Mouse (Mus musculus) hindbrain, postnatal 0 days (tissue): ENCODE measurements at regions not wholly inside any gene's neighbourhood (a gene's known extent, or its start where the extent isn't known, plus 50 kb on each side); places are given as distances from the start of the nearest gene placed in this dataset.

ENCODE experiments used
- ATAC-seq: fragments of 200-750 bp; cut with Nextera tagmentation; 2 replicates; pipeline ENCODE4 v1.8.0; 2017; ENCODE audit warnings: mild to moderate bottlenecking, moderate TSS enrichment, moderate library complexity
- DNase-seq: peaks from one replicate; pipeline ENCODE4 v3.0.0-alpha.2; 2015; ENCODE audit warnings: low spot score
- H3K27ac ChIP-seq: fragments of 300-500 bp; sonication (generic); 2 replicates; pipeline ENCODE4 v1.5.1; 2014; ENCODE audit warnings: mild to moderate bottlenecking
- H3K27me3 ChIP-seq: fragments of 300-500 bp; sonication (generic); 2 replicates; pipeline ENCODE4 v1.6.1; 2014; ENCODE audit warnings: low read length, mixed read lengths; ENCODE audit not compliant: insufficient read depth
- H3K36me3 ChIP-seq: fragments of 300-500 bp; sonication (generic); 2 replicates; pipeline ENCODE4 v1.6.1; 2014; ENCODE audit warnings: low read length, mixed read lengths; ENCODE audit not compliant: insufficient read depth
- H3K4me1 ChIP-seq: fragments of 300-500 bp; sonication (generic); 2 replicates; pipeline ENCODE4 v1.6.1; 2014; ENCODE audit warnings: antibody characterized with exemption, low read length, mixed read lengths; ENCODE audit not compliant: insufficient read depth
- H3K4me2 ChIP-seq: fragments of 300-500 bp; sonication (generic); 2 replicates; pipeline ENCODE4 v1.6.1; 2014; ENCODE audit warnings: low read depth, mild to moderate bottlenecking, low read length, moderate library complexity, mixed read lengths
- H3K4me3 ChIP-seq: fragments of 300-500 bp; sonication (generic); 2 replicates; pipeline ENCODE4 v1.5.1; 2014; ENCODE audit warnings: low read length
- H3K9ac ChIP-seq: fragments of 300-500 bp; sonication (generic); replicated peaks from 2 replicates; pipeline ENCODE4 v1.6.1; 2014; ENCODE audit warnings: mild to moderate bottlenecking, low read length, moderate library complexity, mixed read lengths
- H3K9me3 ChIP-seq: fragments of 300-500 bp; sonication (generic); 2 replicates; pipeline ENCODE4 v1.6.1; 2016; ENCODE audit warnings: low read length, mixed read lengths
- CTCF ChIP-seq: IDR thresholded peaks from 2 replicates; pipeline ENCODE4 v1.5.1; 2016; ENCODE audit warnings: antibody characterized with exemption, control low read depth, low read depth
- WGBS: fragments of 180-500 bp; shearing (Covaris S2); extraction: QIAGEN DNeasy Blood & Tissue Kit; methylation state at CpG from one replicate; pipeline ENCODE4 v1.1.7; 2014; 5-methylcytosine and 5-hydroxymethylcytosine counted together

- no peak for ATAC-seq
Measured at GRCm38 (mm10) chr5:64504507-64504906, 298.7 kb upstream of the Klf3 start.

DNA sequence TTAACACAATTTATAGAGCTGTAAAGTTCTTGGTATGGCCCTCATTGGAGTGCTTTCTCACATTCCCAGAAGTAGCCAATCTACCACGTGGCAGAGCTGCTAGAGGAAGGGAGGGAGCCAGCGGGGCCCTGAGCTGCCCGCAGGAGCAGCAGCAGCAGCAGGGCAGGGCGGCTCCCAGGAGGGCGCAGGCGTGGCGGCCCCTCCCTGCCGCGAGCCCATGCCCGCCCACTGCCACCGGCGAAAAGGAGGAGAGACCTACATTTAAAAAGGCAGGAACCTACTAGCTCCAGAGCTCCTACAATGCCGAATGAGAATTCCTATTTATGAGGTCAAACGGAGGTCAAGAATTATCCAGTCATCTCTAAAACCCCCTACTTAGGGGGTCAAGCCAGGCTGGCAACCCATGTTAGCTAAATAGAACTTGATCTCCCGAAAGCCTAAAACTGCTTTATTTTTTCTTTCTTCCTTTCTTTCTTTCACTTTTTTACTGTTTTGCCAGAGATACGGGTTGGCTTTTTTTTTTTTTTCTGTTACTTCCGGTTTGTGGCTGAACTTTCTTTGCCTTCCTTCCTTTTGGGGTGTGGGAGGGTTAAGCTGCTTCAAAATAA is 297.9 kb upstream of the Klf3 start:
- Histone ChIP-seq H3K9me3 (no peaks in the 10 kb centered on the region), H3K4me2 (peak overlapping the region; percentile 66), H3K9ac (no peak overlapping the region), H3K27me3 (no peaks in the 10 kb centered on the region), H3K4me1 (peaks cover 9% of the 10 kb centered on the region), H3K27ac (no peak overlapping the region), H3K4me3 (peak overlapping the region; percentile 32), H3K36me3 (no peaks in the 10 kb centered on the region)
- ATAC-seq (0 out of 2 replicates have a peak, but pooled peaks have one; percentile 48), DNase-seq (peak; percentile 23)
- WGBS = 3% methylated on average over 17 of the region's 17 CpGs
- no peak for TF ChIP-seq CTCF

More at GRCm38 (mm10) chr5:64504507-64504906, 298.7 kb upstream of the Klf3 start:
- Histone ChIP-seq H3K4me1 (peaks cover 9% of the 10 kb centered on the region), H3K27ac (no peak overlapping the region), H3K9me3 (no peaks in the 10 kb centered on the region), H3K9ac (no peak overlapping the region), H3K36me3 (no peaks in the 10 kb centered on the region), H3K4me2 (no peak overlapping the region), H3K4me3 (no peak overlapping the region), H3K27me3 (no peaks in the 10 kb centered on the region)
- no peak for TF ChIP-seq CTCF
- 51% methylated on average over 6 of the region's 6 CpGs for whole genome bisulfite sequencing
- DNase-seq = no peak

DNA sequence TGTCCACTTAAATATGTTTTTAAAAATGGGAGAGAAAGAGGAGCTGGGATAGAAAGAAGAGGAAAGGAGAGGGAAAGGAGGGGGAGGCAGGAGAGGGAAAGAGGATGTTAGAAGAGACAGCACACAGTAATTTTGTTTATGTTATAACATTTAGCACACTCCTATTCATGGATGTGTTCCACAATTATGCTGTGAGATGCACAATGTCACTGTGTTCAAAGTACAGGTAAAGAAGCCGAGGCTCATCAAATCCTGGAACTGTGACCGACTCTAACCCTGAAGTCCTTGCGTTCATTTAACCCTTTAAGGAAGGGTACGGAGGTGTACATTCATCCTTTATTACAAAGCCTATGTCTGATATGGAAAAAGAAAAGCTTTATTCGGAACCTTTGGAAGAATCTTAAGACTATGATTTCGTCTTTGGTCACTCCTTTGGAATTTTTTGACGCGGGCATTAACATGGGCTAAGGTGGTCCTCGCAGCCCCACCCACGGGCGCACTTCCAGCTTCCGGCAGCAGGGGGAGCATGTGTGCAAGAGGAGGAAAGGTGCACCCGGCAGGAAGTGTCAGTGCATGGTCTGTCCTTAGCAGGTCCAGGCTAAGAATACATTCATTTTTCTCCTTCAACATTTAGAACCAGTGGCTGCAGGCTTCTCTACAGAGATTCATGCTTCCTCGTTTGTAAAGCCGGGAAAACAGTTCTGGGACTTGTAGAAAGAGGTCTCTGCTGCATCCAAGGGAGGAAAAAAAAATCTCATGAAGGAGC is 297.2 kb upstream of the Klf3 start:
- H3K36me3 ChIP-seq = no peaks in the 10 kb centered on the region
- H3K9ac ChIP-seq = no peak overlapping the region
- ATAC-seq (peak; percentile 82), DNase-seq (peak; percentile 81)
- no peaks in the 10 kb centered on the region for H3K9me3 ChIP-seq
- WGBS = 2% methylated on average over 15 of the region's 15 CpGs
- H3K4me1 ChIP-seq = peaks cover 9% of the 10 kb centered on the region
- H3K4me3 ChIP-seq = peak overlapping the region; percentile 32
- peak overlapping the region; percentile 66 for H3K4me2 ChIP-seq
- no peaks in the 10 kb centered on the region for H3K27me3 ChIP-seq
- no peak overlapping the region for H3K27ac ChIP-seq
- TF ChIP-seq CTCF = peak; percentile 97

GRCm38 (mm10) chr5:64508565-64508964 is 294.6 kb upstream of the Klf3 start:
- Histone ChIP-seq H3K4me1 (peaks cover 9% of the 10 kb centered on the region), H3K4me3 (no peak overlapping the region), H3K9me3 (no peaks in the 10 kb centered on the region), H3K9ac (no peak overlapping the region), H3K4me2 (no peak overlapping the region), H3K36me3 (no peaks in the 10 kb centered on the region), H3K27me3 (no peaks in the 10 kb centered on the region), H3K27ac (no peak overlapping the region)
- DNase-seq = no peak
- WGBS = 50% methylated on average over 2 of the region's 2 CpGs
- ATAC-seq = no peak
- no peak for TF ChIP-seq CTCF

- ATAC-seq = peak; percentile 39
- H3K4me2 ChIP-seq = peak overlapping the region; percentile 13; the same call in 1 of the 2 replicates
- WGBS = 66% methylated on average over 20 of the region's 20 CpGs
- no peak for TF ChIP-seq CTCF
- no peaks in the 10 kb centered on the region for H3K4me1 ChIP-seq
- H3K27me3 ChIP-seq = no peaks in the 10 kb centered on the region
- no peaks in the 10 kb centered on the region for H3K36me3 ChIP-seq
- H3K9me3 ChIP-seq = no peaks in the 10 kb centered on the region
- peak; percentile 72 for DNase-seq
- H3K9ac ChIP-seq = no peak overlapping the region
- no peak overlapping the region for H3K27ac ChIP-seq
- no peak overlapping the region for H3K4me3 ChIP-seq
Measured at GRCm38 (mm10) chr5:64513155-64513945, 289.8 kb upstream of the Klf3 start.

DNA sequence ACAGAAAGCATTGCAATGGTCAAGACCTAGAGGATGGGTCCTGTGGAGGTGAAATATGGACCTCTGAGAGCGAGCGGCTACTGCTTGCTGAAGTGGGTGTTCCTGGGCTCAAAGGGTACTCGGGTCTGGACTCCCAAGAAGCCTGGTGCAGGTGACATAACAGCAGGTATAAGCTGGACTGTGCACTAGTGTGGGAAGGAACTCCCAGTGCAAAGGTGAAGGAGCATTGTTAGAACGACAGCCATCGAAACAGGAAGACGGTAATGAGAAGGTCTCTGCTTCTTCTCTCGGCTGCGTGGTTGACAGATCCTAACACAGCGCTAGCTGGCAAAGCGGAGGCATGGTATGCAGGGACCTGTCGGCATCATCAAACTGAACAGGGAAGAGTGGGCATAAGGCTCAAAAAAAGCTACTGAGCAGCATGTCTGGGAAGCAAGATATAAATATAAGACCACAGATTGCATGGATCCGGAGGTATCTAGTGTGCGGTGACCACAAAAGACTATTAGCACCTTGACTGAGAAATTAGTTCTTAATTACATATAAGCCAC is 287.0 kb upstream of the Klf3 start:
- no peak for TF ChIP-seq CTCF
- no peaks in the 10 kb centered on the region for H3K9me3 ChIP-seq
- WGBS = 90% methylated on average over 13 of the region's 13 CpGs
- DNase-seq (no peak), ATAC-seq (no peak)
- H3K4me3 ChIP-seq = no peak overlapping the region
- H3K4me1 ChIP-seq = no peaks in the 10 kb centered on the region
- H3K36me3 ChIP-seq = no peaks in the 10 kb centered on the region
- no peak overlapping the region for H3K27ac ChIP-seq
- H3K9ac ChIP-seq = no peak overlapping the region
- no peaks in the 10 kb centered on the region for H3K27me3 ChIP-seq
- H3K4me2 ChIP-seq = no peak overlapping the region
